In the genomic region with DNA sequence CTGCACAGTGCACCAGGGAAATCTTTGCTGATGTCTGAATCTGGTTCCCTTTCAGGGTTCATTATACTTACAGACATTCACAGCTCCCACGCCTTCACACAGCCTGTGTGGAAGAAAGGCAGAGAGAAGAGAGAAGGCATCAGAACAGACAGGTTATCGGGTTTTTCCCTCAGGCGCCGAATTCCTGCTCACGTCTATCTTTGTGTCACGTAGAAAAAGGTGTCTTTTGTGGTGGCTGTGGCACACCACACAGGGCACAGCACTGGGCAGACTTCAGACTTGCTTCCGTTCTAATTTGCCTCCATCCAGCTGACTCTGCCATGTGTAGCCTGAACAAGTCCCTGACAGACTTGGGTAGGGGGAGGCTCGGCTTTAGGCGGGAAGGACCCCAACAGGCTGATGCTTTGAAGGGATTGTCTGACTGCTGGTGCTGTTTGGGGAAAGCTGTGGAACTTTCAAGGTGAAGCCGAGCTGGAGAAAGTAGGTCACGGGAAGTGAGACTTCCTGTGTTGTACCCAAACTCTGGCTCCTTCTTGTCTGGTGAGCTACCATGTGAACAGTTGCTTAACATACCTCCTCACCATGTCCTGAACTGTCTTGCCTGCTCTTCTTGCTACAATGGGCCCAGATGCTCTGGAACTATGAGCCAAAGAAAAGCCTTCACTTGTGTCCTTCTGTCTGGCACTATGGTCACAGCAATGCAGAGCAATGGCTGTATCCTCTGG, we compare ENCODE assay signal across 21 mouse cellular contexts. TPM values are rescaled to one million over a fixed set of nuclear protein-coding genes. Genes with fewer than 3 reads are reported as not detected.
DNase-seq lines count a peak whose midpoint lies in the region; ATAC-seq lines count a peak whose summit lies in the region.
"Had no signal": no experiment of that assay in that cellular context is flagged by ENCODE, and none has a peak within 500 bp of the region (broad histone marks: within the 10 kb centered on the region; RNA-seq: fewer than 3 reads in every experiment).

No protein-coding gene starts in this region.

- H3K9me3 ChIP-seq in midbrain, embryonic 11.5 days (ENCODE audit: control insufficient read depth, low read length) = no peaks in the 10 kb centered on the region
- no peaks in the 10 kb centered on the region for H3K9me3 ChIP-seq in midbrain, embryonic 15.5 days
- no peaks in the 10 kb centered on the region for H3K9me3 ChIP-seq in kidney, embryonic 14.5 days (ENCODE audit: control insufficient read depth, low read length)
- H3K9me3 ChIP-seq: embryonic facial prominence, embryonic 13.5 days; heart, embryonic 15.5 days; hindbrain, embryonic 15.5 days; limb, embryonic 10.5 days had no signal

- DNase-seq in midbrain, embryonic 11.5 days (ENCODE audit: low spot score, missing footprints) = peak; percentile 44
- DNase-seq in frontal cortex, postnatal 14 days (ENCODE audit: low spot score in 2 of 2) = peak; percentile 18 to 22
- DNase-seq in thymus, postnatal 14 days = peak; percentile 61
- DNase-seq in spleen, postnatal 4 days (ENCODE audit: low spot score in 2 of 2) = no peak
- DNase-seq in gastrocnemius, postnatal 10 days = no peak
- DNase-seq: adrenal gland, postnatal 10 days; cerebellum, postnatal 25 days; kidney, postnatal 14 days; lung, postnatal 4 days had no signal

- no peak for ATAC-seq in midbrain, embryonic 11.5 days (ENCODE audit: low FRiP score)
- ATAC-seq in midbrain, embryonic 15.5 days (replicated peaks) = no peak
- ATAC-seq in megakaryocyte, adult 5-6 weeks (ENCODE audit: poor library complexity, severe bottlenecking) = 0 out of 2 replicates have a peak, but pooled peaks have one; percentile 19
- ATAC-seq in kidney, embryonic 14.5 days (ENCODE audit: low FRiP score, low TSS enrichment) = no peak

- H3K4me1 ChIP-seq in midbrain, embryonic 11.5 days (ENCODE audit: control insufficient read depth, insufficient read depth, low read length) = no peaks in the 10 kb centered on the region
- H3K4me1 ChIP-seq in midbrain, embryonic 15.5 days = no peaks in the 10 kb centered on the region
- H3K4me1 ChIP-seq in kidney, embryonic 14.5 days (ENCODE audit: control insufficient read depth, insufficient read depth, low read length) = 0 out of 2 replicates have a peak, but pooled peaks cover 2% of the 10 kb centered on the region
- H3K4me1 ChIP-seq: embryonic facial prominence, embryonic 13.5 days; heart, embryonic 15.5 days; hindbrain, embryonic 15.5 days had no signal

- no peak overlapping the region for H3K4me2 ChIP-seq in midbrain, embryonic 11.5 days
- no peak overlapping the region for H3K4me2 ChIP-seq in midbrain, embryonic 15.5 days
- no peak overlapping the region for H3K4me2 ChIP-seq in kidney, embryonic 14.5 days (replicated peaks; ENCODE audit: low read depth, low read length)
- H3K4me2 ChIP-seq: embryonic facial prominence, embryonic 13.5 days; heart, embryonic 15.5 days; hindbrain, embryonic 15.5 days had no signal

- no peak overlapping the region for H3K9ac ChIP-seq in midbrain, embryonic 11.5 days (ENCODE audit: low read length)
- H3K9ac ChIP-seq in midbrain, embryonic 15.5 days = no peak overlapping the region
- H3K9ac ChIP-seq in kidney, embryonic 14.5 days (ENCODE audit: low read depth, low read length) = no peak overlapping the region
- H3K9ac ChIP-seq: embryonic facial prominence, embryonic 13.5 days; heart, embryonic 15.5 days; hindbrain, embryonic 15.5 days; liver, embryonic 14.5 days had no signal

- H3K27ac ChIP-seq in midbrain, embryonic 11.5 days (ENCODE audit: low read depth, low read length) = no peak overlapping the region
- no peak overlapping the region for H3K27ac ChIP-seq in midbrain, embryonic 15.5 days
- no peak overlapping the region for H3K27ac ChIP-seq in kidney, embryonic 14.5 days (ENCODE audit: low read depth, low read length)
- H3K27ac ChIP-seq: embryonic facial prominence, embryonic 13.5 days; heart, embryonic 15.5 days; hindbrain, embryonic 15.5 days; limb, embryonic 10.5 days; liver, embryonic 14.5 days had no signal

- H3K4me3 ChIP-seq in midbrain, embryonic 11.5 days (ENCODE audit: low read depth, low read length) = no peak overlapping the region
- H3K4me3 ChIP-seq in midbrain, embryonic 15.5 days = no peak overlapping the region
- no peak overlapping the region for H3K4me3 ChIP-seq in kidney, embryonic 14.5 days (ENCODE audit: low read length)
- H3K4me3 ChIP-seq: embryonic facial prominence, embryonic 13.5 days; heart, embryonic 15.5 days; hindbrain, embryonic 15.5 days; limb, embryonic 10.5 days had no signal

- WGBS in midbrain, embryonic 11.5 days = 86% methylated on average over 11 of the region's 11 CpGs
- 76% methylated on average over 11 of the region's 11 CpGs for WGBS in midbrain, embryonic 15.5 days
- WGBS in kidney, embryonic 14.5 days = 84% methylated on average over 11 of the region's 11 CpGs

- H3K27me3 ChIP-seq in midbrain, embryonic 11.5 days (ENCODE audit: control insufficient read depth, insufficient read depth, low read length) = no peaks in the 10 kb centered on the region
- H3K27me3 ChIP-seq in midbrain, embryonic 15.5 days (replicated peaks) = no peaks in the 10 kb centered on the region
- no peaks in the 10 kb centered on the region for H3K27me3 ChIP-seq in kidney, embryonic 14.5 days (ENCODE audit: control insufficient read depth, insufficient read depth, low read length)
- H3K27me3 ChIP-seq: embryonic facial prominence, embryonic 13.5 days; hindbrain, embryonic 15.5 days had no signal

- H3K36me3 ChIP-seq in midbrain, embryonic 11.5 days (ENCODE audit: control insufficient read depth, insufficient read depth, low read length) = no peaks in the 10 kb centered on the region
- no peaks in the 10 kb centered on the region for H3K36me3 ChIP-seq in midbrain, embryonic 15.5 days (replicated peaks)
- no peaks in the 10 kb centered on the region for H3K36me3 ChIP-seq in kidney, embryonic 14.5 days (ENCODE audit: control insufficient read depth, insufficient read depth, low read length)
- H3K36me3 ChIP-seq: embryonic facial prominence, embryonic 13.5 days; heart, embryonic 15.5 days; hindbrain, embryonic 15.5 days; limb, embryonic 10.5 days had no signal

RNA-seq across cellular contexts. Expression of a gene that starts 5.2 kb away (rescaled TPM):
- polyA plus RNA-seq in midbrain, embryonic 11.5 days (2014; fragmentation: Nextera tagmentation; extraction: Ambion mirVana) = not detected in 2 replicates
- not detected in 2 replicates for polyA plus RNA-seq in midbrain, embryonic 15.5 days (2015; fragmentation: Nextera tagmentation; extraction: Ambion mirVana)
- 1.5 and 2.5 TPM in 2 replicates for total RNA-seq in megakaryocyte, adult 5-6 weeks (2015)
- total RNA-seq in megakaryocyte, adult 5-6 weeks (2017) = 0.73 and 1.1 TPM in 2 replicates
- polyA plus RNA-seq in kidney, embryonic 14.5 days (2014; fragmentation: Nextera tagmentation; extraction: Ambion mirVana) = not detected in 2 replicates
- under 1 TPM in 1 of 2 experiments, not detected in 1; 0.40 TPM for total RNA-seq in gastrocnemius, postnatal 10 days (2021)
- total RNA-seq: adrenal gland, postnatal 10 days; monocyte, adult 5-6 weeks had no signal
- polyA plus RNA-seq: embryonic facial prominence, embryonic 13.5 days; forebrain, embryonic 11.5 days; heart, embryonic 15.5 days; hindbrain, embryonic 15.5 days; limb, embryonic 10.5 days; urinary bladder, adult 2 months had no signal

RNA-seq across cellular contexts. Expression of a gene that starts 12.8 kb away (rescaled TPM):
- not detected in 2 replicates for polyA plus RNA-seq in midbrain, embryonic 11.5 days (2014; fragmentation: Nextera tagmentation; extraction: Ambion mirVana)
- polyA plus RNA-seq in midbrain, embryonic 15.5 days (2015; fragmentation: Nextera tagmentation; extraction: Ambion mirVana) = 0.17 TPM in 1 of 2 replicates, not detected in the other
- 0.33 and 1.4 TPM in 2 replicates for total RNA-seq in megakaryocyte, adult 5-6 weeks (2015)
- 0.59 and 0.81 TPM in 2 replicates for total RNA-seq in megakaryocyte, adult 5-6 weeks (2017)
- not detected in 2 replicates for polyA plus RNA-seq in kidney, embryonic 14.5 days (2014; fragmentation: Nextera tagmentation; extraction: Ambion mirVana)
- not detected for total RNA-seq in gastrocnemius, postnatal 10 days (2021)
- total RNA-seq: adrenal gland, postnatal 10 days; gastrocnemius, postnatal 4 days; monocyte, adult 5-6 weeks had no signal
- polyA plus RNA-seq: embryonic facial prominence, embryonic 13.5 days; forebrain, embryonic 11.5 days; heart, embryonic 15.5 days; limb, embryonic 10.5 days; liver, embryonic 14.5 days; urinary bladder, adult 2 months had no signal

RNA-seq across cellular contexts. Expression of a gene that starts 22.5 kb away (rescaled TPM):
- polyA plus RNA-seq in midbrain, embryonic 11.5 days (2014; fragmentation: Nextera tagmentation; extraction: Ambion mirVana) = not detected in 2 replicates
- 0.12 TPM in 1 of 2 replicates, not detected in the other for polyA plus RNA-seq in midbrain, embryonic 15.5 days (2015; fragmentation: Nextera tagmentation; extraction: Ambion mirVana)
- 0.18 TPM in 1 of 2 replicates, not detected in the other for total RNA-seq in megakaryocyte, adult 5-6 weeks (2015)
- total RNA-seq in megakaryocyte, adult 5-6 weeks (2017) = not detected in 2 replicates
- polyA plus RNA-seq in kidney, embryonic 14.5 days (2014; fragmentation: Nextera tagmentation; extraction: Ambion mirVana) = not detected in 2 replicates
- not detected for total RNA-seq in gastrocnemius, postnatal 10 days (2021)
- total RNA-seq: adrenal gland, postnatal 10 days; gastrocnemius, postnatal 4 days; monocyte, adult 5-6 weeks had no signal
- polyA plus RNA-seq: embryonic facial prominence, embryonic 13.5 days; forebrain, embryonic 11.5 days; heart, embryonic 15.5 days; hindbrain, embryonic 15.5 days; limb, embryonic 10.5 days; liver, embryonic 14.5 days; urinary bladder, adult 2 months had no signal

RNA-seq across cellular contexts. Expression of a gene that starts 31.0 kb away (rescaled TPM):
- not detected in 2 replicates for polyA plus RNA-seq in midbrain, embryonic 11.5 days (2014; fragmentation: Nextera tagmentation; extraction: Ambion mirVana)
- polyA plus RNA-seq in midbrain, embryonic 15.5 days (2015; fragmentation: Nextera tagmentation; extraction: Ambion mirVana) = not detected in 2 replicates
- total RNA-seq in megakaryocyte, adult 5-6 weeks (2015) = not detected in 2 replicates
- total RNA-seq in megakaryocyte, adult 5-6 weeks (2017) = not detected in 2 replicates
- not detected in 2 replicates for polyA plus RNA-seq in kidney, embryonic 14.5 days (2014; fragmentation: Nextera tagmentation; extraction: Ambion mirVana)
- not detected for total RNA-seq in gastrocnemius, postnatal 10 days (2021)
- total RNA-seq: adrenal gland, postnatal 10 days; monocyte, adult 5-6 weeks had no signal
- polyA plus RNA-seq: embryonic facial prominence, embryonic 13.5 days; forebrain, embryonic 11.5 days; heart, embryonic 15.5 days; hindbrain, embryonic 15.5 days; limb, embryonic 10.5 days; liver, embryonic 14.5 days; urinary bladder, adult 2 months had no signal

RNA-seq across cellular contexts. Expression of a gene that starts 38.5 kb away (rescaled TPM):
- not detected in 2 replicates for polyA plus RNA-seq in midbrain, embryonic 11.5 days (2014; fragmentation: Nextera tagmentation; extraction: Ambion mirVana)
- not detected in 2 replicates for polyA plus RNA-seq in midbrain, embryonic 15.5 days (2015; fragmentation: Nextera tagmentation; extraction: Ambion mirVana)
- total RNA-seq in megakaryocyte, adult 5-6 weeks (2015) = not detected in 2 replicates
- total RNA-seq in megakaryocyte, adult 5-6 weeks (2017) = not detected in 2 replicates
- polyA plus RNA-seq in kidney, embryonic 14.5 days (2014; fragmentation: Nextera tagmentation; extraction: Ambion mirVana) = 0.21 TPM in 1 of 2 replicates, not detected in the other
- total RNA-seq in gastrocnemius, postnatal 10 days (2021) = not detected
- total RNA-seq: adrenal gland, postnatal 10 days; gastrocnemius, postnatal 4 days; monocyte, adult 5-6 weeks had no signal
- polyA plus RNA-seq: embryonic facial prominence, embryonic 13.5 days; forebrain, embryonic 11.5 days; heart, embryonic 15.5 days; hindbrain, embryonic 15.5 days; limb, embryonic 10.5 days; liver, embryonic 14.5 days had no signal

Comparison
In these comparisons a context has a peak if more than half of its experiments do, and no peak if none do; other contexts are left out.
1. DNase-seq: peak in midbrain, embryonic 11.5 days (single experiment), frontal cortex, postnatal 14 days (2 of 2) and thymus, postnatal 14 days (single experiment); none in spleen, postnatal 4 days (0 of 2) and gastrocnemius, postnatal 10 days (single experiment).